Mouse (Mus musculus): ENCODE data around the gene Thrb.

Thrb gene

DNA sequence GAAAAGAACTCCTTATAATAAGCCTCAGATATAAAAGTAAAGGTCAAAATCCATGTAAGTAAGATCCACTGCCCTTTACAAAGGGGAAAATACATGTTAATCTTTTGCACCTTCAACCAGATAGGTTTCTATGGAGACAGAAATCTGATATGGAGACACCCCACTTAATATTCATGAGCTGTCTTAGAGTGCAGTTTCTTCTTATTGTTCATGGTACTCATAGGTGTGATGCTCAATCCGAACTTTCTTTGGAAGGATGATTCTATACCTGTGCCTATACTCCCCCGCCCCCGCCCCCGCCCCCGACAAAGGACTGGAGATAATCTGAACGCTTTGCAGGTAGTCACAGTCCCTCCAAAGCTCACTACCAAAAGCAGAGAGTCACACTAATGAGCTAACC, 312.6 kb downstream of the Thrb start:
- DNase-seq: no peak

DNA sequence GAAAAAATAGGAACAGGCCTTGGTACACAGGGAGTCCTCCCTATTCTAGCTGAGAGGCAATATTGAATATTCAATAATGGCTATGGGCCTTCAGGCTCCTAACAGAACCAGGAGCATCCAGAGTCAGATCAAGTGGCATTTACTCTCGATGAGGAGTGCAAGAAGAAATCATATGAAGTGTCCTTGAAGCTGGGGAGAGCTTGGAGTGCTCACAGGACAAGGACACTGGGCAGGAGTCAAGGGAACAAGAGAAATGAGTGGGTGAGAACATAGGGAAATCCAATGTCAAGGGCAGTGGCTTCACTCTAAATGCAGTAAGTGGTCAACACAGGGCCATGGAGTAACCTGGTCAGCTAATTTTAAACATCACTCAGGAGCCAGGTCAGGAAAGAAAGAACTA, 315.7 kb downstream of the Thrb start:
- no peak for DNase-seq

DNA sequence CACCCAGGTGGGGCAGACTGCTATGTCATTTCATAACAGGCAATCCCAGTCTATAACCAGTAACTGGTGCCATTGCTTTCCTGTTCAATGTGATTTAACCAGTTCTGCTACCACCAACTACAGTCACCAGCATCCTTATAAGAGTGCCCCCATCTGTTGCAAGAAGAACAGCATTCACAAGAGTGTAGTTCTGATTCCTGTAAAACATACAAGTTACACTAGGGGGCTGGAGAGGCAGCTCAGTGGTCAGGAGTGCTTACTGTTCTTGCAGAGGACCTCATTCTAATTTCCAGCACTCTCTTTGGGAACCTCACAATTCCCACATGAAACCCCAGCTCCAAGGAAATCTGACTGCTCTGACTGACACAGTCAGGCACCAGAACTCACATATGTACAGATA, 318.2 kb downstream of the Thrb start:
- no peak for DNase-seq

DNA sequence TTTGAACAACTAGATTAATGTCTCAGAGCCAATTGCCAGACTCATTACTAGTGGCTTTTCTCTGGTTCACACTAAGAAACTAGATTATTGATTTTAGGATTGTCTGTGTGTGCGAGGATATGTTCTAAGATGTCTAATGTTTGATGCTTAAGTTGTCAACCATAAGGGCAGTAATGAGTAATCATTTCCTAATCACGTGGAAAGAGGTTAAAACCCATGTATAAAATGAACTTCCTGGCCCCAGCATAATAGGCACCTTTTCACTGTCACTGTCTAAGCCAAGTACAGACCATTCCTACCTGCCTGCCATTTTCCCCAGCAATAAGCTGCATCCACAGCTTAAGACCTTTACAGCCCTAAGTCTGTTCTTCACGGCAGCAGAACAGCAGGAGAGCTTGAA, 321.2 kb downstream of the Thrb start:
- DNase-seq: no peak

DNA sequence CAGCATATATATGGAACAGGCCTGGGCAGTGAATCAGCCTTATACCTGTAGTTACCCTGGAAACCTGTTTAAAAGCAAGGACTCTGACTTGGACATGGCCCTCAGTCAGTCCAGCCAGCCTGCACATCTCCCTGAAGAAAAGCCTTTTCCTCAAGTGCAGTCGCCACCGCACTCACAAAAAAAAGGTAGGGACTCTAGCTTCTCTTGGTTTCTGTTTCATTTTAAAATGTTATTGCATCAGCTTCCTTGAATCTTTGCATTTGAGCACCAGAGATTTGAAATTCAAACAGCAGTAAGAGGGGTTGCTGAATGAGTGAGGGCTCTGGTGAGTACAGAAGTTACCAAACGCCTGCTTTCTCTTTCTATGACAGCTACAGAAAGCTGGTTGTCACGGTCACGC, 322.0 kb downstream of the Thrb start:
- DNase-seq: no peak

DNA sequence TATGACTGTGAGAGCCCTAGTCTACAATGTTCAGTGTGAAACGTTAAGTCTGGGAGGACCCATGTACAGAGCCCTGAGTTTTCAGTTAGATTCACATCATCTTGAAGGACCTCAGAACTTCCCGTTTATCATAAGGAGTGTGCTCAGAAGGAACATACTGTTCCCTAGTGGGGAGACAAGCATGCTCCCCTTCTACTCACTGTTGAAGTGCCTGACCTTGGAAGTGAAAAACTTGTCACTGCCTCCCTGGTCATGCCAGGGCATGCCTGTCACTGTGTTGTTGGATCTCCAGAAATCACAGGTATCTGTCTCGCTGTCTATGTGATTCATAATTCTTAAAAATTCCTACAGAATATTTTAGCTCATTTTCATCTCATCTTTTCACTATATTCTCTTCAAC, 323.3 kb downstream of the Thrb start:
- DNase-seq: no peak

- DNase-seq: no peak
Measured at GRCm38 (mm10) chr14:17983839-17984238, 323.8 kb downstream of the Thrb start.

- no peak for DNase-seq
Measured at GRCm38 (mm10) chr14:17988580-17988979, 328.5 kb downstream of the Thrb start.

- DNase-seq: no peak
Measured at GRCm38 (mm10) chr14:17989182-17989581, 329.1 kb downstream of the Thrb start.

GRCm38 (mm10) chr14:17990186-17990585, 330.1 kb downstream of the Thrb start:
- no peak for DNase-seq

DNA sequence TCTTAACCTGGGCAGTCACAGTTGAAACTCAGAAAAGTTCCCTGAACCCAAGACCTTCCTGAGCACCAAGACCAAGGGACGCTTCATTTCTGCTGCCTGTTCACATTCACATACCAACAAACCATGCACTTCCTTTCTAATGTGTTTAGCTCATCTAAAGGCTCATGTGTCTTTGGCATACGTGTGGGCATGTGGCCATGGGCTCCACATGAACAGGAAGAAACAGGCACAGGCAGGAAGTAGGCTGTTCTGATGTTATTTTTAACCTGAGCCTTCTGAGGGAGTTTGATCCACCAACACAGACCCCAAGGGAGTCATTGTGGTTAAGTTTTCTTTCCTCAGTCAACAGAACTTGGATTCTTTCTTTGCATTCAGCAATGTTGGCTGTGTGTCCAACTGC, 341.8 kb downstream of the Thrb start:
- peak; percentile 12 to 35 for DNase-seq

DNA sequence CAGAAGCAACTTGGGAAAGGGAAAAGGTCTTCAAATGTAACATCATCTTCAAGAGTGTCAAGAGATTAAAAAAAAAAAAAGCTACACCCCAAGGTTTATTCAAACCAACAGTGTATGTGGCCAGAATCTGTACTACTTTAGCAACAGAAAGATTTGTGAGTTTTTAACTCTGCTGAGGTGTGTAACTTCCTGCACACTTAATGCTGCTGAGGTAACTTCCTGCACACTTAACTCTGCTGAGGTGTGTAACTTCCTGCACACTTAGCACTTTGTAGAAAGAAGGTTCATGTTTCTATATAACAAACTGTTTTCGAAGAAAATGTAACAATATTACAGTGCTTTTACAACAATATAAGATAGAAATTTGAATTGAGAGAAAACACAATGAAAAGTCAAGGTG, 343.6 kb downstream of the Thrb start:
- DNase-seq: no peak

DNA sequence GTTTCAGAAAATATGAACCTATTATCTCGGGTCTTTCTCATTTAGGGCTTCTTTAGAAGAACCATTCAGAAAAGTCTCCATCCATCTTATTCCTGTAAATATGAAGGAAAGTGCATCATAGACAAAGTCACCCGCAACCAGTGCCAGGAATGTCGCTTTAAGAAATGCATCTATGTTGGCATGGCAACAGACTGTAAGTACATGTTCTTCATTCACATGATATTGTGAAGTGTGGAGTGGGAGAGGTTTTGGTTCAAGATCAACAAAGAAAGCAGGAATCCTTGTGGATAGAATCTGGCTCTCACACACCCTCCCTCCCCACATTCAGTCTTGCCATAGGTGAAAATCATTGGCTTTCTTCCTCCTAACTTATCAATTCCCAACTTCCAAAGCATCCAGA, 348.5 kb downstream of the Thrb start:
- no peak for DNase-seq

DNA sequence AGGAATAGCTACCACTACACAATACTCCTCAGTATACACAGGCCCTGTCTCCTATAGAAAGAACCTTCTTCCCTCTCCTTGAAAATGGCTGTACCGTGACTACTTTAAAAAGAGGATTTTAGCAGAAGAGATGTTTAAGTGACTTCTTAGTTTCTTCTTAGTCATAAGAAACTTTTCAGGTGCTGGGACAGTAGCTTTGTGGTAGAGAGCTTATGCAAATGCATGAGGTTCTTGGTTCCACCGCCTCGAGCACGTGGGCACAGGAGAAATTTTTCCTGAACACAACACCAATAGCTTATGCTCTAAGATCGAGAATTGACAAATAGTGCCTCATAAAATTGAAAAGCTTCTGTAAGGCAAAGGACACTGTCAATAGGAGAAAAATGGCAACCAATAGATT, 356.5 kb downstream of the Thrb start:
- DNase-seq: no peak

DNA sequence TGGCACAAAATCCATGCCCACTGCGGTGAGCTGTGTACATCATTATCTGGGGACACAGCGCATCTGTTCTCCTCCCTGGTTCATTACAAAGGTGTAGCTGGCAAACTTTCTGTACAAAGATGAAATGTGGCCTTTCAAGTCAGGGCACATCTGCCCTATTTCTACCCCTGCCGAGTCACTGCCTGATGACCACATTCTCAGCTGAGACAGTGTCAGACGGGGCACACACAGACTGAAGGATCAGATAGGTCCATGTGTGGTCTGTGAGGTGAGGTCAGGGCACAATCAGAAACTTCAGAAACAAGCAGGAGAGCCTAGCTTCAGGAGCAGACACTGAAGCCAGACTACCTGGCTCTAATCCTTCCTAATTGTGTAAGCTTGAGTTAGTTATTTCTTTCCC, 360.1 kb downstream of the Thrb start:
- DNase-seq: no peak

- DNase-seq: peak; percentile 65 to 75
Measured at GRCm38 (mm10) chr14:18020636-18021035, 360.6 kb downstream of the Thrb start.

DNA sequence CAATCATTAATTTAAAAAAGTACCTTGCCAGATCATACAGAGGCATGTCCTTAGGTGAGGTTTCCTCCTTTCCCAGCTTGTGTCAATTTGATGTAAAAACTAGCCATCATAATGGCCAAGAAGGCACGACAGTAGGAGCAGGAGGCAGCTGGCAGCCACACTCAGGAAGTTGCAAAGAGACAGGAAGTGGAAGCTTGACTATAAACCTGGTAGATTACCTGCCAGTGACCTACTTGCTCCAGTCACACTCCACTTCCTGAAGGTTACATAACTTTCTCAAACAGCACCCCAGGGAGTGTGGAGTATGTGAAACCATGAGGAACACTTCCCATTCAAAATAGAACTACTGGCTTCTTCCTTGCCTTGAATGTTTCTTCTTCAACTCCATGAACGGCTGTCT, 361.7 kb downstream of the Thrb start:
- DNase-seq: no peak

DNA sequence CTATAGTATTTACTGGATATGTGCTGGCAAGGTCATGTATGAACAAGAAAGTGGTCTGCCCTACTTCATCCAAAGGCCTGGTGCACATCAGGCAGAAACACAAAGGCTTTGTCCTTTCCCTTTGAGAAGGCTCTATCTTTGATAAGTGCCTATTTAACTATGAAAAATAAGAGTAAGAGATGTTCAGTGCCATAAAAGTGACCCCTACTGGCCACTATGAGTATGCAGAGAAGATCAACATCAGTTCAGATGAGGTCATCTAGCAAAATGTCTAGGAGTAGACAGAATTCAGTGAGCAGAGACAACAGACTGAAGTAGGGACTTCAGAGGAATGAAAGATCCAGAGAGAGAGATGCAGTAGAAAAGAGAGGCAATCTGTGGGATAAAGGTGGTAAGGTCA, 362.3 kb downstream of the Thrb start:
- DNase-seq: no peak

DNA sequence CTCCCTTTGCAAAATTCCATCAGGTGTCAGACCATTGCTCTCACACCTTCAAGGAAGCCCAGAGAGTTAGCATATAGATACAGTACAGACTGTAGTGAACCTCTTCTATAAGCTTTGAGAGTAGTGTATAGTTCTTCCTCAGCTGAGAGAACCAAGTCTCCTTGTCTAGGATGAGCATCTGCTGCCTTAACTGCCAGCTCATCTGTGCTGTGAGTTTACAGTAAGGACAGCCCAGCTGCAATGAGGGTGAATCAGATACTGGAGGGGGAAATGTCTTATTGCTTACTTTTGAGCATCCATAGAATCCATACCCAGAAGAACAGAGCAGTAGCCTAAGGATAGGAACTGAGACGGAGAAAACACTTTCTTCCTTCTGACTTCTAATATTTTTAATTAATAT, 367.8 kb downstream of the Thrb start:
- DNase-seq: no peak

- no peak for DNase-seq
Measured at GRCm38 (mm10) chr14:18029181-18029932, 369.3 kb downstream of the Thrb start.

GRCm38 (mm10) chr14:18031941-18032340, 371.9 kb downstream of the Thrb start:
- DNase-seq: no peak

- no peak for DNase-seq
Measured at GRCm38 (mm10) chr14:18036573-18036972, 376.5 kb downstream of the Thrb start.

- DNase-seq: peak; percentile 41 to 45
Measured at GRCm38 (mm10) chr14:18062082-18062772, 402.2 kb downstream of the Thrb start.

All from cerebellum, postnatal 14 days (tissue).